Mouse (Mus musculus) forelimb bud, embryonic 11.5 days (tissue): ENCODE data around the gene Exosc10.
A peak's percentile ranks its signal among the peaks of the same experiment; 100 is the strongest.

ENCODE experiments used
- DNase-seq: peaks from one replicate; pipeline ENCODE4 v3.0.0-alpha.2; 2012; ENCODE audit warnings: low read depth, low spot score

Gene Exosc10

GRCm38 (mm10) chr4:148604541-148605165, 46.4 kb downstream of the Exosc10 start:
- DNase-seq: peak; percentile 62

- DNase-seq: peak; percentile 45
Observed at GRCm38 (mm10) chr4:148607758-148608157, 49.5 kb downstream of the Exosc10 start.

- DNase-seq: no peak
Observed at GRCm38 (mm10) chr4:148609805-148610204, 51.6 kb downstream of the Exosc10 start.

DNA sequence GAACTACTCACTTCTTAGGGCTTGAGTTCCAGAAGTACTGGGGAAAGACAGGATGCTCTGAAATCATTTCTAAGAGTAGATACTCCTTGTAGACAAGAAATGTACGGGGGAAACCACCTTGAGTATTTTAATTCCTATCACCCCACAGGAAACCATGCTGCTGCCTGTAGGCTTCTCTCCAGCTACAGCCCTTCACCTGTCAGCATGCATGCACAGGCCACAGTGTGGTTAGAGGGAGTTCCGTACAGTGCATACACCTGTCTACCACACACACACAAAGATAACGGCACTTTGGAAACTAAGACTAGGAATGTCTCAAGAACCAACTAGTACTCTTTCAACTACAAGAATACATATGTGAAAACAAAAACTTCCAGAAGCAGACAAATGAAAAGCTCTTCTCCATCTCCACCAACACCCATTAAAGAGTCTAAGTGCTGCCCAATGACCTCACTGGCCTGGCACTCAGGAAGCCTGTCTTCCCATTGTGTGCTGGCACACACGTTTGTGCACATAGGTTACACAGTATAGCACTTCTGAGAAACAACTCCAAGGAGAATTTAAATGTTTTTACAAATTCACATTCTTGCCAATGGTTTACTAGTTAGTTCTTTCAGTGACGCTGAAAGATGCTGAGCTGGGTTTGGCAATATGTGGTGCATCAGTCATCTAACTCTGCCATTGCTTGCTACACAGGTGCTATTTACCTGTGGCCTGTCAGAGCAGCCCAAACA, 52.6 kb downstream of the Exosc10 start:
- DNase-seq: no peak

DNA sequence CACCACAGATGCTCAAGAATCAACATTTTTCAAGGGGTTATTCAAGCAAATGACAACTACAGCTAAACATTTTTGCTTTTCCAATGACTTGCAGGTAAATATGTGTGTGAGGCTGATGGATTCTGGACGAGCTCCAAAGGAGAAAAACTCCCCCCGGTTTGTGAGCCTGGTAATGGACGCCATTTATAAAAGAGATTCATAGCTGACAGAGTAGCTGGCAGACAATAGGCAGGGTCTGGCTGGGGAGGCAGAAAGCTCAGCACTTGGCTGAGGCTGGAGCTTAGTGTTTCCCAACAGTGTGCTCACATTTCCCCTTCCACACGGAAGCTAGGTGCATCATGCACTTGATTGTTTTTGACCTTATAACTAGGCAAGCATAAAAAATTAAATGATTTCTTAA, 54.3 kb downstream of the Exosc10 start:
- DNase-seq: no peak

GRCm38 (mm10) chr4:148613738-148614137, 55.5 kb downstream of the Exosc10 start:
- no peak for DNase-seq

DNA sequence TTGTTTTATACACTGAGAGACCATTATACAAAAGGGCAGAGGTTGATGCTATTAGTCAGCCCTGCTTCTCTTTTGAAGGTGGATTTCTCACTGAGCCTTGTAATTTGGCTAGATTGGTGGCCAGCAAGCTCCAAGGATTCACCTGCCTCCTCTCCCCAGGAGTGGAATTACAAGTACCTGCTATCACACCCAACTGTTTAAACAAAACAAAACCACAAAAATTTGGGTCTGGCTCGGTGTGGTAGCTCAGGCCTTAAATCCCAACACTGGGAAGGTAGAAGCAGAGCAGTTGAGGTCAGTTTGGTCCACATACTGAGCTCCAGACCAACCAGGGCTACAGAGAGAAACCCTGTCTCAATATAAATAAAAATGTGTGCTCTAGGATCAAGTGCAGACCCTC, 61.6 kb downstream of the Exosc10 start:
- DNase-seq: no peak

DNA sequence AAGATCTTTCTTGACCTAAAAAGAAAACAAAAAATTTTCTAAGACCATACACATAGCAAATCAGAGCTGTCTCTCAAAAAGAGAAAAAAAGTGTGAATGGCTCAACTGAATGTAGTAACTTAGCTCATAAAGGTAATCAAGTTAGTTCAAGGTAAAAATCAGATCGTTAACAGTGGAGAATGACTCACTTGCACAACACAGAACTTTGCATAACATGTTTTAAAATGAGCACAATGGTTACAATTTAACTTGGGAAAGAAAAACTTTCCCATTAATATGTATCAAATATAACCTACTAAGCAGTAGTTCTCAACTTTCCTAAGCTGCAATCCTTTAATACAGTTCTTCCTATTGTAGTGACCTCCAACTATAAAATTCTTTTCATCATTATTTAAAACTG, 62.5 kb downstream of the Exosc10 start:
- DNase-seq: no peak

DNA sequence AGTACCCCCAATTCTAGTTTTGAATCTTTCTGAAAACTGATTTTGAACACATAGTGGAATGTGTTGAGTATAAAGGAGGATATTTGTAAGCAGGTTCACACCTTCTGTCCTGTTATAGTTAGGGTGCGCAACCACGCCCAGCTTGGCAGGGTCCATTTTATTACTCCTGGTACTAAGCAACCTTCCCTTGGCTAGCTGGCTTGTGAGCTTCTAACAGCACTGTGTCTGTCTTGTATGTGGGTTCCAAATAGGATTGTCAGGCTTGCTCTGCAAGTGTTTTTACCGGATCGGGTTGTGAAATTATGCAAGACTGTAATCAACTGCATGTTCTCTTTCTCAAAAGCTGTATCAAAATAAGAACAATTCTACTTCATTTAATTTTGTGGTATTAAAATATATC, 64.3 kb downstream of the Exosc10 start:
- DNase-seq: no peak

DNA sequence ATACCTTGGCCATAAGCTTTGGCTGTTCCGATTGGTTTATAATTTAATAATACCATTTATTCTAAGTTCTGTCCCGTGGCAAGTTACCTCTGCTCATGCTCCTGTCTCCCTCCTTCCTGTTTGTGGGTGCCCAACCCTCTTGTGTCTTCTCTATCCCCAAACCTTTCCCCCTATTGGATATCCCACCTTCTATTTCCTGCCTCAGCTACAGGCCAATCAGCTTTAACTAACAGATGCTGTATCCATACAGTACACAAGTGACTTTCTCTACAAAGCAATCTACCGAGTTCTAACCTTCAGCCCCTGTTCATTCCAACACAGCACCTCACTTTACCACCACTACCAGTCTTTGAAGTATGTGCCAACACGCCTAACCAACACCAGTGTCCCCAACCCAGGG, 65.4 kb downstream of the Exosc10 start:
- DNase-seq: no peak

DNA sequence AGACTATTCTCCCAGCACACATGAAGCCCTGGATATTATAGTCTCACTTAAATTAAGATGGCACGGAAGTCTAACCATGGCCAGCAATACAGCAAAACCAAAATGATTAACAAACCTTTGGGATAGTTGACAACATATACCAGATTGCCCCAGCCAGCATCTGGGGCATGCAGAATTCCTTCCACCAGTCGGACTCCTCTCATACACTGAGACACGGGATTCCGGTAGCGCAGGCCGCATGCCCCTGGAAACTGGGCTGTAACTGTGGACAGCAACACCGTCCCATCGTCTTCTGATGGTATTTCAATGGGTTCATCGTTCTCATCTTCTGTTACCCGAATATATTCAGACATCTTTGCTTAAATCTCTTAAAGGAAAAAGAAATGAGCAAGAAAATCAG, 66.8 kb downstream of the Exosc10 start:
- no peak for DNase-seq

DNA sequence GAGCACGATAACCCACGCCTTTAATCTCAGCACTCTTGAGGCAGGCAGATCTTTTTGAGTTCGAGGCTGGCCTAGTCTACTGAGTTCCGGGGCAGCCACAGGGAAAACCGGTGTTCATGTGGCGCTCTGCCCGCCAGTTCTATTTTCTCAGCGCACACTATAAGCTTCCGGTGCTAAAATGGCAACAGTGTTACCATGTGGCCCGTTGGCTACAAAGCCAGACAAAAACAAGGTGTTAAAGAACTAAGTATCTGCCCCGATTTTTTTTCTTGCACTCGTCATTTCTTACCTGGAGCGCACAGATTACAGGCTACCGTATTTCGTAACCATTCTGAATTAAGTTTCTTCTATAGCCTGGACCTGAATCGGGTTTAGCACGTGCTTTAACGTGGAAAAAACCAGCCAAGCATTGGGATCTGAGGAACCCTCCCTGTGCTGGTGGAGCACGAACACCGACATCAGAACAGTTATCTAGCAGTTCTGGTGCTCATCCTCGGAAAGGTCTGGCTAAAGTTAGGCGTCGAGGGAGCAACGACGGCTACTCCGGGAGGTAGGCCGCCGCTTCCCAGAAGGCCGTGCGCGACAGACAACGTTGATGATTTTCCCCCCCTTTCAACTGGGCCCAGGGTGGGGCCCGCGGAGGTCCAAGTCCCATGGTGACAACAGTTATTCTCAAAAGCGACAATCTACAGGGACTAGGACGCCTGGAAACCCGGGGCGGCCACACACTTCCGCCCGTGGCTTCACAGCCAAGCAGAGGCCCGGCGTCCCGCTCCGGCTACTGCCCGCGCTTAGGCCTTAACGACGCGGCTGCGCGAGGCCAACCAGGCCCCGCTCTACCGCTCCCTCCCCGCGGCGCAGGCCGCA, 67.8 kb downstream of the Exosc10 start:
- DNase-seq: peak; percentile 45

DNA sequence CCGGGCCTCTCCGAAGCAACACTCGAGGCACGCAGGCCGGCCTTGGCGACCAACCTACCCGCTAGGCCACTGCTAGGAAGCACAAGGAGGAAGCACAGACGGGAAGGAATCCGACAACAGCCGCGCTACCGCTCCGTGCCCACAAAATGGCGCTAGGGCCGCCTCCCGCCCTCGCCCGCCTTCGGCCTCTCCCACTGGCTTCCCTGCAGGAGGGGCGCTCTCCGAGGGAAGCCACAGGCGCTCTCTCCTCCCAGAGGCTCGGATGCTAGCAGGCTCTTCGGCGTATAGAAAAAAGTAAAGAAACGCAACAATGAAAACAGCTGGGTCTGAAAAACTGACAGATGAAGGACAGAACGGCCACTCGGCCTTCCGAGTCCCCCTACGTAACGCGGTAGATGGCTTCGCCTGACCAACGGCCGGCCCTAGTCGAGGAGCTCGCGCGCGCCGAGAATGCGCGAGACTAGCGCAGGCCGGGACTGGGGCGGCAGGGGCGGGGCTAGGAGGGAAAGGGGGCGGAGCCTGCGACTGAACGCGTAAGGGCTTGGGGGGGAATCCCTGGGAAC, 68.5 kb downstream of the Exosc10 start, which contains the start of gene Tardbp:
Gene Tardbp, minus strand, starts transcription at position 397 of the 563 bp plus-strand sequence.
- DNase-seq: peak; percentile 94

- DNase-seq: no peak
Observed at GRCm38 (mm10) chr4:148627246-148627645, 69.0 kb downstream of the Exosc10 start.
